Mouse (Mus musculus) gastrocnemius, adult 8-10 months (tissue): ENCODE measurements at regions not wholly inside any gene's neighbourhood (a gene's known extent, or its start where the extent isn't known, plus 50 kb on each side); places are given as distances from the start of the nearest gene placed in this dataset. TPM values are rescaled to one million over a fixed set of nuclear protein-coding genes. Genes with fewer than 3 reads are reported as not detected.

Experiments used
- DNase-seq, 2 experiments: peaks; one replicate each; pipeline ENCODE4 v3.0.0; 2022; ENCODE audit warnings: low spot score in 2 of 2
- microRNA-seq: library from miRNA; unstranded; fragments of <30 nt; microRNA quantifications from one replicate; pipeline ENCODE4 v1.2.0, GENCODE M21; 2022

GRCm38 (mm10) chr11:28655169-28655846 lies 71.2 kb upstream of the Ccdc85a start:
- no peak for DNase-seq

DNA sequence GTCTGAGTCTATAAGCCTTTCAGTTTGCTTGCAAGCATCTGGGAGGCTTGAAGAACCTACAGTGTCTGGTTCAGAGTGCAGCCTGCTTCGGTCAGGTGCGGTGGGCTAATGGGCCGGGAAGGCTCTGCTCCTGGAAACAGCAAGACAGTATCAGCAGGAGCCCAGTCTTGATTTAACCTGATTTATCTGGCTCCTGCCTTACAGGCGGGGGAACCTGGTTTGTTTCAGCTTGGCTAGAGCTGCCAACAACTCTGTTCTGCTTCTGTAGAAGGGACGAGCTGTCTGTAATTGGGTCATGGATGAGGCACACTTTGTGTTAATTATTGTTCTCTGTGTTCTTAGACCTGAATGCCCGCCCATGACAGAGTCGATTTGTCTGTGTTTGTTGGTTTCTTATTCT lies 65.3 kb upstream of the Ccdc85a start:
- no peak for DNase-seq

DNA sequence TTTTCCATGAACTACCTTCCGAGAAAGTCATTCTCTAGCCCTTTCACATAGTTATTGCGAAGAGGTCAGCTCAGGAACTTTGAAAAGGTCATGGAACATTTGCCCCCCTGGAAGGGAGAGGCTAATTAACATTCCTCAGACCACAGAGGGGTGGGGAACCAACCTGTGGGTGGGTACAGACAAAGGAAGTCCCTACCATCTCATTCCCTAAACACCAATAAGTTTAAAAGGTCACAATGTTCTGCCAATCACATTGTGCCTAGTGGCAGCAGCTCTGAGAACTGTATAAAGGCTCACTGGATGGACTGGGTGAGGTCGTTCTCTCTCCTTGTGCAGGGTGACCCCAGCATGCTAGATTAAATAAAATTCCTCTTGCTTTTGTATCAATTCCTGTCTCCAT lies 64.8 kb upstream of the Ccdc85a start:
- no peak for DNase-seq

DNA sequence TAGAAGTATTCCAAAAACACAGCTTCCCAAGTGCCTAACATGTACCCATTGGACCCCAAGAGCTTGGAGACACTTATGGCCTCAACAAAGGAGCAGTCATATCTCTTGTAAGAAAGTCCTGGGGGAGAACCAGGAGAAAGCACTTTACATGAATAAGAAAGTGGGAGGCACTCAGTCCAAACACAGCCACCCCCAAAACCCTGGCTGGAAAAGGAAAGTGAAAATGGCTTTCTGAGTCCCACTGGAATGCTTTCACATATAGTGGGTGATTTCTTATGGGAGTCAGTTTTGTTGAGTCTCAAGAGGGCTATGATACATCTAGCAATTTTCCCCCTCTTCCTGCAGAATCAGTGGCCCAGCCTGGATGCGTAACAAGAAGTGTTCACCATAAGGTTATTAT lies 55.0 kb upstream of the Ccdc85a start:
- DNase-seq = no peak

DNA sequence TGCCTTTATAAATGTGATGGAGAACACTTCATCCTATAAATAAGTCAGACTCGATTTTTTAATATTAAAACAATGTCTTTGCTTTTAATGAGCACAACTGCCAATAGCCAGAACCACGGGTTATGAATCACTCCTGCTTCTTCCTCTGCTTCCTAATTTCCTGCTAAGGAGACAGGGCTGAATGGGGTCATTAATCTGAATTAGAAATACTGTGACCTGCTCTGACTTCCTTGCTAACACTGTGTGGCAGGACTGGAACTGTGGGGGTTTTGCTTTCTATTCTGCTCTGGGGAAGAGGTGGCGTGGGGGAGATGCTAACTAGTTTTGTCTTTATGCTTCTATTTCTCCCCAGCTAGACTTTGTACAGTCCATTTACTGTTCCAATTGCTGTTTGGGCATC lies 52.6 kb upstream of the Ccdc85a start:
- no peak for DNase-seq

Small RNA genes lying in the stretch of these regions (microRNA-seq; reads per million reads assigned to microRNA genes)
- not detected for gene Mir216a
- not detected for gene Mir216b
- gene Mir216c = not detected
- gene Mir217 = not detected
